Mouse (Mus musculus): ENCODE measurements around the gene Mpzl1. TPM values are rescaled to one million over a fixed set of nuclear protein-coding genes. Genes with fewer than 3 reads are reported as not detected.

Gene Mpzl1
- total RNA-seq, 1 experiment from 2014 or later: not detected

DNA sequence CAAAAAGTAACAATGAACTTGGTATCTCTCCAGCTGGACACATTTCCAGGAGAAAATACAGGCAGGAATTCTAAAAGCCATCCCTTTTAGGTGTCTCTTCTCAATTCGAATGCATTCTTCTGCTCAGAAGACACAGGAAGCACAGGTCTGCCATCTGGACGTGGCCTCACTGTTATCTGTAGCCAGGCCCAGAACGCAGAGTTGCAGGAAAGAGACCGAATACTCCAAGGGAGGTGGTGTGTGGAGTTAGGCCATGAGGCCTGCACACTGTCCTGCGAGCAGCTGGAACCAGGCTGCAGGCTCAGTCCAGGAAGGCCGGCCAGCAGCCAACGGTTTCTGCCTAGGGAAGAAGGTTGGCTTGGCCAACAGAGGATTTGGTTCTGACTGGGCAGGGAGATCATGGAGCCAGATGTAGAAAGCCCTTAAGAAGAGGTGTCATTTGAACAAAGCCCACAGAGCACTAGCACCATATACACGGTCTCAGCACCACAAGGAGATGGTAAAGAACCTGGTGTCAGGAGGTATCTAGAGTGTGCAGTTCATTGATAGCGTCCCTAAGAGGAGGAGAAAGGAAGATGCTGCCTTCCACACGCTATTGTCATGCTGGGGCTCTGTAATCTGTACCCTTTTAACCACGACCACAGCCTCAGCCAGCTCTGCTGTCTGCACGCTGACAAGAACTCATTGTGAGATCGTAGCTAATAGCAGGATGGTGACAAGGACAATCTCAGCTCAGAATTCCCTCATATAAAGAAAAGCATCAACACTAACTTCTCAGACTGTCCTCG is 41.8 kb downstream of the Mpzl1 start:
- ATAC-seq (replicated peaks; ENCODE audit: insufficient number of reproducible peaks, low FRiP score, low TSS enrichment, poor library complexity, severe bottlenecking): no peak

GRCm38 (mm10) chr1:165590760-165591159 is 43.6 kb downstream of the Mpzl1 start:
- ATAC-seq (replicated peaks; ENCODE audit: insufficient number of reproducible peaks, low FRiP score, low TSS enrichment, poor library complexity, severe bottlenecking): no peak

- no peak for ATAC-seq (replicated peaks; ENCODE audit: insufficient number of reproducible peaks, low FRiP score, low TSS enrichment, poor library complexity, severe bottlenecking)
These were observed 44.9 kb downstream of the Mpzl1 start for GRCm38 (mm10) chr1:165589280-165590048.

- no peak for ATAC-seq (replicated peaks; ENCODE audit: insufficient number of reproducible peaks, low FRiP score, low TSS enrichment, poor library complexity, severe bottlenecking)
These were observed 46.5 kb downstream of the Mpzl1 start for GRCm38 (mm10) chr1:165587845-165588244.

DNA sequence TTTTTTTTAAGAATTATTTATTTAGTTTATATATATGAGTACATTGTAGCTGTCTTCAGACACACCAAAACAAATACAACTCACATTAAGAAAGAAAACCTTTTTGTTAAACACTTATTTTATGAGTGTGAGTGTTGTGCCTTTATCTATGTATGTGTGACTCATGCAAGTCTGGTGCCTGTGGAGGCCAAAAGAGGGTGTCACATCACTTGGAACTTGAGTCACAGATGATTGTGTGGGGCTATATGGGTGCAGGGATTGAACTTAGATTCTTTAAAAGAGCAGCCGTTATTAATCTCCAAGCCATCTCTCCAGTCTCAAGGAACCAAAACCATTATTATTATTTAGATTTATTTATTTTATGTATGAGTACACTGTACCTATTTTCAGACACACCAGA is 48.0 kb downstream of the Mpzl1 start:
- no peak for ATAC-seq (replicated peaks; ENCODE audit: insufficient number of reproducible peaks, low FRiP score, low TSS enrichment, poor library complexity, severe bottlenecking)

- ATAC-seq (replicated peaks; ENCODE audit: insufficient number of reproducible peaks, low FRiP score, low TSS enrichment, poor library complexity, severe bottlenecking): no peak
These were observed 48.8 kb downstream of the Mpzl1 start for GRCm38 (mm10) chr1:165585389-165586104.

DNA sequence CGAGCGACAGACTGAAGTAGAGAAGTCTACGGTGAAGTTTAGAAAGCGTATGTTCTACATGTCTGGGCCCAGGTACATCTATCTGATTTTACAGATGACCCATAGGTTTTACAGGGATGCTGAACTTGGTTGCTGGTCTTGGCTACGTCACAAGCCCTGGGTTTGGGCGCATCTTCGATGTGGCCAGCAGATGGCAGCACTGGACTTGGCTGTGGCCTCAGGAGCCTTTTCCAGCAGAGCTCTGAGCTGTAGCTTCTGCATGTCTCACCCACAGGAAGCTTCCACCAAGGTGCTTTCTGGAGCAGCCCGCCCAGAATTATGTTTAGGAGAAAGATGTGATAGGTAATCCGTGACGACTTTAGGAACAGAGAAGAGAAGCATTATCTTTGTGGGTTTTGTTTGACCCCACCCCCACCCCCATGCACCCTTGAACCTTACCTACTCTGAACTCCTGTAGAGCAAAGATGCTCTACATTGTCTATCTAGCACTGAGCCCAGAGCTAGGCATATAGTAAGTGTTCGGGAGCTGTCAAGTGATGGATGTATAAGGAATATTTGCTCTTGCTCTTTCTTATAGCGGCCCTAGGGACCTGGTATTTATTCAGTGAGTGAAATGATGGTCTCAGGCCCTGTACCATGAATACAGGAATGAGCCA is 50.7 kb downstream of the Mpzl1 start:
- peak; percentile 92 for ATAC-seq (replicated peaks; ENCODE audit: insufficient number of reproducible peaks, low FRiP score, low TSS enrichment, poor library complexity, severe bottlenecking)

- ATAC-seq (replicated peaks; ENCODE audit: insufficient number of reproducible peaks, low FRiP score, low TSS enrichment, poor library complexity, severe bottlenecking): no peak
These were observed 53.1 kb downstream of the Mpzl1 start for GRCm38 (mm10) chr1:165581255-165581654.

DNA sequence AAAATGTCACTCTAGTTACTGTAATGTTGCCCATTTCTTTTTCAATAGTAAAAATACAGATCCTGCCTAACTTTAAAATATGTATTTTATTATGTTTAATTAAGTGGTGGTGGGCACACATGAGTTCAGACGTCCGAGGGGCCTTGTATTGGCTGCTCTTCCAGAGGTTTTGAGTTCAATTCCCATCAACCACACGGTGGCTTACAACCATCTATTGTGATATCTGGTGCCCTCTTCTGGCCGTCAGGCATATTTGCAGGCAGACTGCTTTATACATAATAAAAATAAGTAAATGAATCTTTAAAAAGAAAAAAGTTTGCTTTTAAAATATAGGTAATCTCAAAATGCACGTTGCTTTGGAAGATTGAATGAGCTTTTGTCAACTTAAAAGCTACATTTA is 55.0 kb downstream of the Mpzl1 start:
- ATAC-seq (replicated peaks; ENCODE audit: insufficient number of reproducible peaks, low FRiP score, low TSS enrichment, poor library complexity, severe bottlenecking): no peak

- ATAC-seq (replicated peaks; ENCODE audit: insufficient number of reproducible peaks, low FRiP score, low TSS enrichment, poor library complexity, severe bottlenecking): no peak
These were observed 57.8 kb downstream of the Mpzl1 start for GRCm38 (mm10) chr1:165576459-165577112.

DNA sequence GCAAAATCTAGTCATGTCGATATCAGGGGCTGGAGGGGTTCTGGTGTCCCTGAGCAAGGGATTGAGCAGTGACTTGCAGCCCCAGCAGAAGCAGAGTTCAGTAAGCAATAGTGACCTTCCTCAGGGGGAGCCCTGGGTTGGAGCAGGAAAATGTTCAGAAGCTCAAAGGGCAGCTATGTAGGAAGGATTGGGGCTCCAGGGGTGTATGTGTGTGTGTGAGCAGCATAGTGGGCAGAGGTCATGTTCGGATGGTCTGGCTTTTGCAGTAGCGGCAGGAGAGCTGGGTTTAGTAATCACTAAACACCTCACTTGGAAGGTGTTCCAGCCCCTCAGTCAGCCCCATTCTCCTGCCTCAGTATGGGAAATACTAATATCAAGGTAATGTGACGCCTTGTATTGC is 58.3 kb downstream of the Mpzl1 start:
- no peak for ATAC-seq (replicated peaks; ENCODE audit: insufficient number of reproducible peaks, low FRiP score, low TSS enrichment, poor library complexity, severe bottlenecking)

GRCm38 (mm10) chr1:165567466-165567865 is 66.9 kb downstream of the Mpzl1 start:
- ATAC-seq (replicated peaks; ENCODE audit: insufficient number of reproducible peaks, low FRiP score, low TSS enrichment, poor library complexity, severe bottlenecking): no peak

DNA sequence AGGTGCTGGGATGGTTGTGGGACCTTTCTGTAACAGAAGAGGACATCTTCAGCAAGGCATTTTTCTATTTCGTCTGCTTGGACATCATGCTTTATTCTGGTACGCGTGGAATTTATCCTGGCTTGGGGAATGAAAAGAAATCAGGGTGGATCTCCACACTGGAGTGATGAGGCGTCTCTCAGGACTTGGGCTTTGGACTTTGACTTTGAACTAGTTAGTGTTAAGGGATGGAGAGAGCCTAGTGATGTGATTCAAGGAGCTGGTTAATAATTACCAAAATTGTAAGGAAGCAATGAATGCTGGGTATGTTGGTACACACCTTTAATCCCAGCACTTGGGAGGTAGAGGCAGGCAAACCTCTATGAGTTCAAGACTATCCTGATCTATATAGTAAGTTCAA is 69.1 kb downstream of the Mpzl1 start:
- ATAC-seq (replicated peaks; ENCODE audit: insufficient number of reproducible peaks, low FRiP score, low TSS enrichment, poor library complexity, severe bottlenecking): no peak

- ATAC-seq (replicated peaks; ENCODE audit: insufficient number of reproducible peaks, low FRiP score, low TSS enrichment, poor library complexity, severe bottlenecking): no peak
These were observed 75.3 kb downstream of the Mpzl1 start for GRCm38 (mm10) chr1:165559073-165559472.

DNA sequence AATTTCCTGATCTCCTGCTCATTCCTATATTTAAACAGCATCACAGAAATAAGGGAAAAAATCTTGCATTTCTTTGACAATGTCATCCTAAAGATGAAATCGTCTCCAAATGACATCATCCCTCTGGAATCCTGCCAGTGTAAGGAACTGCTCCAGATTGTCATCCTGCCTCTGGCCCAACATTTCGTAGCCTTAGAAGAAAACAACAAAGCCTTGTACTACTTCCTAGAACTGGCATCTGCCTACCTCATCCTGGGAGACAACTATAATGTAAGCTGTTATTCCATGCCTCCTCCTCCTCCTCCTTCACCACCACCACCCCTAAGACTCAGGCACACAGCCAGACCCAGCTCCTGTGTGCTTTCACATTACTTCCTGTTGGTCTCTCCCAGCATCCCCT is 77.6 kb downstream of the Mpzl1 start:
- ATAC-seq (replicated peaks; ENCODE audit: insufficient number of reproducible peaks, low FRiP score, low TSS enrichment, poor library complexity, severe bottlenecking): no peak

Data from monocyte, adult 5-6 weeks (primary cell).